Mouse (Mus musculus) hindbrain, postnatal 0 days (tissue): ENCODE data around the gene Zfp775. TPM values are rescaled to one million over a fixed set of nuclear protein-coding genes. Genes with fewer than 3 reads are reported as not detected.

Source experiments
- ATAC-seq: fragments of 200-750 bp; cut with Nextera tagmentation; 2 replicates; pipeline ENCODE4 v1.8.0; 2017; ENCODE audit warnings: mild to moderate bottlenecking, moderate TSS enrichment, moderate library complexity
- DNase-seq: peaks from one replicate; pipeline ENCODE4 v3.0.0-alpha.2; 2015; ENCODE audit warnings: low spot score
- H3K27ac ChIP-seq: fragments of 300-500 bp; sonication (generic); 2 replicates; pipeline ENCODE4 v1.5.1; 2014; ENCODE audit warnings: mild to moderate bottlenecking
- H3K27me3 ChIP-seq: fragments of 300-500 bp; sonication (generic); 2 replicates; pipeline ENCODE4 v1.6.1; 2014; ENCODE audit warnings: low read length, mixed read lengths; ENCODE audit not compliant: insufficient read depth
- H3K36me3 ChIP-seq: fragments of 300-500 bp; sonication (generic); 2 replicates; pipeline ENCODE4 v1.6.1; 2014; ENCODE audit warnings: low read length, mixed read lengths; ENCODE audit not compliant: insufficient read depth
- H3K4me1 ChIP-seq: fragments of 300-500 bp; sonication (generic); 2 replicates; pipeline ENCODE4 v1.6.1; 2014; ENCODE audit warnings: antibody characterized with exemption, low read length, mixed read lengths; ENCODE audit not compliant: insufficient read depth
- H3K4me2 ChIP-seq: fragments of 300-500 bp; sonication (generic); 2 replicates; pipeline ENCODE4 v1.6.1; 2014; ENCODE audit warnings: low read depth, mild to moderate bottlenecking, low read length, moderate library complexity, mixed read lengths
- H3K4me3 ChIP-seq: fragments of 300-500 bp; sonication (generic); 2 replicates; pipeline ENCODE4 v1.5.1; 2014; ENCODE audit warnings: low read length
- H3K9ac ChIP-seq: fragments of 300-500 bp; sonication (generic); replicated peaks from 2 replicates; pipeline ENCODE4 v1.6.1; 2014; ENCODE audit warnings: mild to moderate bottlenecking, low read length, moderate library complexity, mixed read lengths
- H3K9me3 ChIP-seq: fragments of 300-500 bp; sonication (generic); 2 replicates; pipeline ENCODE4 v1.6.1; 2016; ENCODE audit warnings: low read length, mixed read lengths
- CTCF ChIP-seq: IDR thresholded peaks from 2 replicates; pipeline ENCODE4 v1.5.1; 2016; ENCODE audit warnings: antibody characterized with exemption, control low read depth, low read depth
- WGBS: fragments of 180-500 bp; shearing (Covaris S2); extraction: QIAGEN DNeasy Blood & Tissue Kit; methylation state at CpG from one replicate; pipeline ENCODE4 v1.1.7; 2014; 5-methylcytosine and 5-hydroxymethylcytosine counted together
- polyA plus RNA-seq: library from polyadenylated mRNA; unstranded; fragments of >200 nt; fragmentation: Nextera tagmentation; extraction: Ambion mirVana; gene quantifications from 2 replicates; pipeline ENCODE4 v1.2.1, GENCODE M21; 2015
- total RNA-seq: library from RNA; depleted of rRNA; stranded (reverse); fragments of >200 nt; gene quantifications from 2 replicates; pipeline ENCODE4 v1.2.3, GENCODE M21; 2014

The Zfp775 gene
- total and polyA plus RNA-seq, 2 experiments from 2014 or later = 8.8 to 11.6 TPM

GRCm38 (mm10) chr6:48591221-48591845, 10.5 kb upstream of the Zfp775 start:
- H3K4me1 ChIP-seq = peaks cover 10% of the 10 kb centered on the region; the same call in 1 of the 2 replicates
- TF ChIP-seq CTCF = no peak
- no peak overlapping the region for H3K4me2 ChIP-seq
- no peak overlapping the region for H3K9ac ChIP-seq
- peaks cover 3% of the 10 kb centered on the region for H3K36me3 ChIP-seq
- H3K4me3 ChIP-seq = no peak overlapping the region
- H3K9me3 ChIP-seq = no peaks in the 10 kb centered on the region
- DNase-seq (no peak), ATAC-seq (no peak)
- no peak overlapping the region for H3K27ac ChIP-seq
- 74% methylated on average over 3 of the region's 3 CpGs for WGBS
- no peaks in the 10 kb centered on the region for H3K27me3 ChIP-seq

- H3K4me3 ChIP-seq = no peak overlapping the region
- peaks cover 8% of the 10 kb centered on the region for H3K36me3 ChIP-seq
- H3K27me3 ChIP-seq = no peaks in the 10 kb centered on the region
- no peak for TF ChIP-seq CTCF
- H3K27ac ChIP-seq = no peak overlapping the region
- H3K9ac ChIP-seq = no peak overlapping the region
- ATAC-seq = no peak
- H3K4me2 ChIP-seq = no peak overlapping the region
- no peaks in the 10 kb centered on the region for H3K9me3 ChIP-seq
- H3K4me1 ChIP-seq = peaks cover 10% of the 10 kb centered on the region; the same call in 1 of the 2 replicates
- no peak for DNase-seq
- WGBS = 93% methylated on average over 6 of the region's 6 CpGs
Measured at GRCm38 (mm10) chr6:48591871-48592270, 10.0 kb upstream of the Zfp775 start.

- H3K4me2 ChIP-seq = peak within 1 kb of the TSS; percentile 85
- peaks cover 10% of the 10 kb centered on the region; the same call in 1 of the 2 replicates for H3K4me1 ChIP-seq
- peaks cover 24% of the 10 kb centered on the region for H3K36me3 ChIP-seq
- peak within 1 kb of the TSS; percentile 69 for H3K4me3 ChIP-seq
- no peaks in the 10 kb centered on the region for H3K27me3 ChIP-seq
- H3K9me3 ChIP-seq = 0 out of 2 replicates have a peak, but pooled peaks cover 3% of the 10 kb centered on the region
- peak within 1 kb of the TSS; percentile 93 for H3K9ac ChIP-seq
- peak; percentile 66 for TF ChIP-seq CTCF
- DNase-seq (peak; percentile 96), ATAC-seq (peak; percentile 95)
- WGBS = 3% methylated on average over 44 of the region's 45 CpGs
- H3K27ac ChIP-seq = peak within 1 kb of the TSS; percentile 98
Measured at GRCm38 (mm10) chr6:48593158-48594042, 8.5 kb upstream of the Zfp775 start, which contains the start of the genes Repin1 and Gm44965. Repin1 (plus strand) TSS chr6:48593883. Gm44965 (plus strand) TSS chr6:48593941.

GRCm38 (mm10) chr6:48594043-48594738, 7.7 kb upstream of the Zfp775 start:
- ATAC-seq (peak; percentile 86), DNase-seq (peak; percentile 85)
- 1% methylated on average over 37 of the region's 41 CpGs for WGBS
- H3K9ac ChIP-seq = peak overlapping the region; percentile 93
- H3K36me3 ChIP-seq = peaks cover 29% of the 10 kb centered on the region
- peak overlapping the region; percentile 69 for H3K4me3 ChIP-seq
- 0 out of 2 replicates have a peak, but pooled peaks cover 3% of the 10 kb centered on the region for H3K9me3 ChIP-seq
- H3K27me3 ChIP-seq = no peaks in the 10 kb centered on the region
- peak overlapping the region; percentile 85 for H3K4me2 ChIP-seq
- peak overlapping the region; percentile 98 for H3K27ac ChIP-seq
- peaks cover 10% of the 10 kb centered on the region; the same call in 1 of the 2 replicates for H3K4me1 ChIP-seq
- TF ChIP-seq CTCF = no peak

- ATAC-seq (no peak), DNase-seq (no peak)
- Histone ChIP-seq H3K9ac (peak overlapping the region; percentile 93; the same call in 1 of the 2 replicates), H3K4me3 (peak overlapping the region; percentile 69), H3K4me1 (peaks cover 10% of the 10 kb centered on the region; the same call in 1 of the 2 replicates), H3K9me3 (0 out of 2 replicates have a peak, but pooled peaks cover 3% of the 10 kb centered on the region), H3K36me3 (peaks cover 39% of the 10 kb centered on the region), H3K27me3 (no peaks in the 10 kb centered on the region), H3K4me2 (peak overlapping the region; percentile 85), H3K27ac (peak overlapping the region; percentile 98; the same call in 1 of the 2 replicates)
- WGBS = 71% methylated on average over 1 of the region's 1 CpGs
- TF ChIP-seq CTCF = no peak
Measured at GRCm38 (mm10) chr6:48595278-48595677, 6.6 kb upstream of the Zfp775 start.
